Comparison of ENCODE assay signal across 25 mouse cellular contexts in genomic region chr9:94947246-94947645, GRCm38 (mm10).
"Had no signal": no experiment of that assay in that cellular context is flagged by ENCODE, and none has a peak within 500 bp of the region (broad histone marks: within the 10 kb centered on the region; RNA-seq: fewer than 3 reads in every experiment).

No protein-coding gene starts in this region.

- H3K27ac ChIP-seq: heart, embryonic 10.5 days; hindbrain, embryonic 10.5 days; hindbrain, embryonic 12.5 days; hindbrain, embryonic 14.5 days; intestine, embryonic 15.5 days; layer of hippocampus, adult 2 months; left cerebral cortex, adult 2 months; limb, embryonic 10.5 days; limb, embryonic 12.5 days; liver, embryonic 13.5 days had no signal

- ATAC-seq: hindbrain, embryonic 16.5 days; inflammation-experienced regulatory T-cells, adult 6 months; intestine, embryonic 15.5 days; intestine, postnatal 0 days had no signal

- H3K4me3 ChIP-seq: heart, embryonic 10.5 days; heart, embryonic 12.5 days; hindbrain, embryonic 10.5 days; hindbrain, embryonic 12.5 days; intestine, embryonic 15.5 days; layer of hippocampus, adult 2 months; left cerebral cortex, adult 2 months; limb, embryonic 10.5 days; limb, embryonic 12.5 days; liver, embryonic 13.5 days had no signal

- DNase-seq: gastrocnemius, postnatal 14 days; gastrocnemius, postnatal 36 days; heart, adult 18-20 months; heart, postnatal 10 days; heart, postnatal 4 days; kidney, adult 18-20 months; kidney, adult 8-10 months; kidney, postnatal 10 days; kidney, postnatal 25 days; kidney, postnatal 4 days; liver; liver, embryonic 13.5 days had no signal
